Mouse (Mus musculus): ENCODE data around the gene Ccdc18. TPM values are rescaled to one million over a fixed set of nuclear protein-coding genes. Genes with fewer than 3 reads are reported as not detected.
"Not testable (repeated sequence)": the region's sequence is repeated elsewhere in the genome, so short reads cannot be mapped to it uniquely, and the experiment has no call there.

The Ccdc18 gene
- polyA plus RNA-seq, 1 experiment from 2014 or later = 2.5 TPM

DNA sequence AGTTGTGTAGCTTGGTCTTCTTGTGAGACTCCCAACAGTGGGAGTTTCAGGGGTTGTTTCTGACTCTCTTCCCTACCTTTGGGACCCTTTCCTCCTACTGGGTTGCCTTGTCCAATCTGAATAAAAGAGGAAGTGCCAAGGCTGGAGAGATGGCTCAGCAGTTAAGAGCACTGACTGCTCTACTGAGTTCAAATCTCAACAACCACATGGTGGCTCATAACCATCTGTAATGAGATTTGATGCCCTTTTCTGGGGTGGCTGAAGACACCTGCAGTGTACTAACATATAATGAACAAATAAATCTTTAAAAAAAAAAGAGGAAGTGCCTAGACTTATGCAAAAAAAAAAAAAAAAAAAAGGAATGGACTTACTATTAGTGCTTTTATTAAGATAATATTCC, 91.4 kb downstream of the Ccdc18 start:
- no peak overlapping the region for H3K9ac ChIP-seq (ENCODE audit: low read depth, low read length)
- no peak overlapping the region for H3K4me2 ChIP-seq (ENCODE audit: low read length)
- H3K27ac ChIP-seq (ENCODE audit: low read length) = no peak overlapping the region
- no peaks in the 10 kb centered on the region for H3K4me1 ChIP-seq (ENCODE audit: control insufficient read depth, insufficient read depth, low read length)
- no peaks in the 10 kb centered on the region for H3K36me3 ChIP-seq (ENCODE audit: control insufficient read depth, insufficient read depth, low read length)
- H3K4me3 ChIP-seq (ENCODE audit: low read depth, low read length) = no peak overlapping the region
- H3K9me3 ChIP-seq (replicated peaks; ENCODE audit: control insufficient read depth, low read length, poor library complexity, severe bottlenecking) = no peaks in the 10 kb centered on the region
- ATAC-seq = no peak
- H3K27me3 ChIP-seq (ENCODE audit: control insufficient read depth, insufficient read depth, low read depth, low read length) = no peaks in the 10 kb centered on the region

DNA sequence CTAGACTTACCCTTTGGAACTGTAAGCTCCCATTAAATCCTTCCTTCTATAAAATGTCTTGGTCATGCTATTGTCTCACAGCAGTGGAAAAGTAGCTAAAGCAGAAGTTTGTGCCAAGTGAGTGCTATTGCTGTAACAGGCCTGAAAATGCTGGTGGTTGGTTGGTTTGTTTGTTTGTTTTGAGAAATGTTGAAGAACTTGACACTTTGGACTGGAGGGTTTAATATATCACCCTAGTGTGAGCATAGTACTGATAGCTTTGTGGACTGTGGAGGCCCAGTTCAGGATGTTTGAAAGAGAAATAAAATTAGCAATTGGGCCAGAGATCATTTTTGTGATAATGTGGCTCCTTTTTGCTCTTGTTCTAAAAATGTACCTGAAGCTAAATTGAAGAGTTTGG, 93.5 kb downstream of the Ccdc18 start:
- H3K4me1 ChIP-seq (ENCODE audit: control insufficient read depth, insufficient read depth, low read length) = no peaks in the 10 kb centered on the region
- no peak for ATAC-seq
- H3K27ac ChIP-seq (ENCODE audit: low read length) = no peak overlapping the region
- H3K9ac ChIP-seq (ENCODE audit: low read depth, low read length) = no peak overlapping the region
- no peaks in the 10 kb centered on the region for H3K27me3 ChIP-seq (ENCODE audit: control insufficient read depth, insufficient read depth, low read depth, low read length)
- no peak overlapping the region for H3K4me2 ChIP-seq (ENCODE audit: low read length)
- no peaks in the 10 kb centered on the region for H3K36me3 ChIP-seq (ENCODE audit: control insufficient read depth, insufficient read depth, low read length)
- no peak overlapping the region for H3K4me3 ChIP-seq (ENCODE audit: low read depth, low read length)
- no peaks in the 10 kb centered on the region for H3K9me3 ChIP-seq (replicated peaks; ENCODE audit: control insufficient read depth, low read length, poor library complexity, severe bottlenecking)

DNA sequence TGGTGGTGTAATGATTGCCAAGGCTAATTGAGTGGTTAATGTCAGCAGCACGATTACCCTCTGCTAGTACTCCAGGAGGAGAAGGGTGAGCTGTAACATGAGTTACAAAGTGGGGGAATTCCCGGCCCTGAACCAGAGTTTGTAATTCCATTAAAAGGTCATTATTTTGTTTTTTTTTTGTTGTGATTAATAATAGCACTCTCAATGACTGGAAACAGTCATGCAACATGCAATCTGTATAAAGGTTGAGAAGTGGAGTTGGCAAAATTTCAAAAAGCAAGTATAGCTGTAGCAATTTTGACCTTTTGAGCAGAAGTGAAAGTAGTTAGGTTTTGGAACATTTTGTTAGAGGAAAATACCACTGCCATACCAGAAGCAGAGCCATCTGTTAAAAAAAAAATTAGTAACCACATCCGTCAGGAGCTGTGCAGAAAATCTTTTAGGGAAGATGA, 113.7 kb downstream of the Ccdc18 start:
- ATAC-seq = no peak
- no peaks in the 10 kb centered on the region for H3K4me1 ChIP-seq (ENCODE audit: control insufficient read depth, insufficient read depth, low read length)
- 85% methylated on average over 3 of the region's 3 CpGs for WGBS

DNA sequence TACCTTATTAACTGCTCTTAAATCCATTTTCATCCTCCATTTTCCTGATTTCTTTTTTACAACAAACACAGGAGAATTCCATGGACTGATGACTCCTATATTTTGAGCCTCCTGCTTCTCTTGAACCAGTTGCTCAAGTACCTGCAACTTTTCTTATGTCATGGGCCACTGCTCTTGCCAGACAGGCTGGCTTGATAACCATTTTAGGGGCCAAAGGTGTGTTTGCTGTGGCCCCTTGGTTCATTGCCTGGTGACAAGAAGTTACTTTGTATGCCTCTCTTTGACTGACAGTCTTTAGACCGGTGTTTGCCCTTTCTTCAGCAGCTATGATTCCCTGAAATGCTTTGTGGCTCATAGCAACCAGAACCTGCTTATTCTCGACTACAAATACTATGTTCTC, 117.4 kb downstream of the Ccdc18 start:
- Histone ChIP-seq H3K9me3 (replicated peaks; ENCODE audit: control insufficient read depth, low read length, poor library complexity, severe bottlenecking) (no peaks in the 10 kb centered on the region), H3K27ac (ENCODE audit: low read length) (no peak overlapping the region), H3K4me2 (ENCODE audit: low read length) (no peak overlapping the region), H3K4me3 (ENCODE audit: low read depth, low read length) (no peak overlapping the region), H3K36me3 (ENCODE audit: control insufficient read depth, insufficient read depth, low read length) (no peaks in the 10 kb centered on the region), H3K9ac (ENCODE audit: low read depth, low read length) (no peak overlapping the region), H3K27me3 (ENCODE audit: control insufficient read depth, insufficient read depth, low read depth, low read length) (no peaks in the 10 kb centered on the region), H3K4me1 (ENCODE audit: control insufficient read depth, insufficient read depth, low read length) (no peaks in the 10 kb centered on the region)
- ATAC-seq = no peak
- WGBS = 62% methylated on average over 2 of the region's 2 CpGs

More for the DNA sequence above, 113.7 kb downstream of the Ccdc18 start:
- no peak overlapping the region for H3K9ac ChIP-seq (ENCODE audit: low read depth, low read length)
- no peaks in the 10 kb centered on the region for H3K27me3 ChIP-seq (ENCODE audit: control insufficient read depth, insufficient read depth, low read depth, low read length)
- no peak overlapping the region for H3K4me3 ChIP-seq (ENCODE audit: low read depth, low read length)
- H3K27ac ChIP-seq (ENCODE audit: low read length) = no peak overlapping the region
- no peak overlapping the region for H3K4me2 ChIP-seq (ENCODE audit: low read length)
- H3K9me3 ChIP-seq (replicated peaks; ENCODE audit: control insufficient read depth, low read length, poor library complexity, severe bottlenecking) = no peaks in the 10 kb centered on the region
- H3K36me3 ChIP-seq (ENCODE audit: control insufficient read depth, insufficient read depth, low read length) = no peaks in the 10 kb centered on the region

DNA sequence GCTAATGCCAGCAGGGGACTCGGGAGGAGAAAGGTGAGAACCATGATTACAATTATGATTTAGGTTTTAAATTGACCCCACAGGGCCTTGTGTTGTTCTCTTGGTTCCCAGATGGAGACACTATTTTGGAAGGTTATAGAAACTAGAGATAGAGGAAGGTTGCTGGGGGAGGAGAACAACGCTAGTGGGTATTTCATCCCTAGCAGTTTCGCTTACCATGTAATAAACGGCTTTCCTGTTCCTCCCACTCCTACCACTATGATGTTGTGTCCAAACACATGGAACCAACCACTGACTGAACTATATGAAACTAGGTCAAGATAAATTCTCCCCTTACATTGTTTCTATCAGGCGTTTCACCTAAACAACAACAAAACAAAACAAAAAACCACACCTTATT, 122.6 kb downstream of the Ccdc18 start:
- Histone ChIP-seq H3K4me3 (ENCODE audit: low read depth, low read length) (no peak overlapping the region), H3K9me3 (replicated peaks; ENCODE audit: control insufficient read depth, low read length, poor library complexity, severe bottlenecking) (no peaks in the 10 kb centered on the region), H3K4me1 (ENCODE audit: control insufficient read depth, insufficient read depth, low read length) (no peaks in the 10 kb centered on the region), H3K27me3 (ENCODE audit: control insufficient read depth, insufficient read depth, low read depth, low read length) (no peaks in the 10 kb centered on the region), H3K27ac (ENCODE audit: low read length) (no peak overlapping the region), H3K4me2 (ENCODE audit: low read length) (no peak overlapping the region), H3K9ac (ENCODE audit: low read depth, low read length) (no peak overlapping the region), H3K36me3 (ENCODE audit: control insufficient read depth, insufficient read depth, low read length) (no peaks in the 10 kb centered on the region)
- 84% methylated on average over 5 of the region's 5 CpGs for WGBS
- no peak for ATAC-seq

DNA sequence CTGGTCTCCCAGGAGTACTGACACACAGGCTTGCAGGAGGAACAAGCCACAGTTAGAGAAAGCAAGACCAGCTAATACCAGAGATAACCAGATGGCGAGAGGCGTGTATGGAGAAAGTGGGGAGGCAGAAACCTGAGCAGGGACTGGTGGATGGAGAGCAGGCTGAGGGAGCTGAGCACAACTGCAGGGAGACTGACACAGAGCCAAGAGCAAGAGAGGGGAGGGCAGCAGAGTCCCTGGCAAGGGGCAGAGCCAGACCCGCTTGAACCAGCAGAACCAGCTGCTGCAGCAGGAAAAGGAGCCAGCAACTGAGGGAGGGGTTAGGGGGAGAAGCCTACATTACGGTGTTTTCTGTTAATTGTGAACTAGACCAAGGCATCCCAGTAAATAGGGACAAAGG, 130.0 kb downstream of the Ccdc18 start:
- Histone ChIP-seq H3K27me3 (ENCODE audit: control insufficient read depth, insufficient read depth, low read depth, low read length) (no peaks in the 10 kb centered on the region), H3K4me1 (ENCODE audit: control insufficient read depth, insufficient read depth, low read length) (peaks cover under 1% of the 10 kb centered on the region), H3K9me3 (replicated peaks; ENCODE audit: control insufficient read depth, low read length, poor library complexity, severe bottlenecking) (no peaks in the 10 kb centered on the region), H3K4me2 (ENCODE audit: low read length) (no peak overlapping the region), H3K36me3 (ENCODE audit: control insufficient read depth, insufficient read depth, low read length) (no peaks in the 10 kb centered on the region), H3K9ac (ENCODE audit: low read depth, low read length) (no peak overlapping the region), H3K27ac (ENCODE audit: low read length) (no peak overlapping the region), H3K4me3 (ENCODE audit: low read depth, low read length) (no peak overlapping the region)
- WGBS = 48% methylated on average over 4 of the region's 4 CpGs
- 0 out of 2 replicates have a peak, but pooled peaks have one; percentile 25 for ATAC-seq

DNA sequence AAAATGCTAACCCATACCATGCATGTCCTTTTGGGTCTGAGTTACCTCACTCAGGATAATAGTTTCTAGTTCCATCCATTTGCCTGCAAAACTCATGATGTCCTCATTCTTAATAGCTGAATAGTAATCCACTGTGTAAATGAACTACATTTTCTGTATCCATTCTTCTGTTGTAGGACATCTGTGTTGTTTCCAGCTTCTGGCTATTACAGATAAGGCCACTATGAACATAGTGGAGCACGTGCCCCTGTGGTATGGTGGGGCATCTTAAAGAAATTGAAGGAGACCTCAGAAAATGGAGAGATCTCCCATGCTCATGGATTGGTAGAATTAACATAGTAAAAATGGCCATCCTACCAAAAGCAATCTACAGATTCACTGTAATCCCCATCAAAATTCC, 131.1 kb downstream of the Ccdc18 start:
- not testable (repeated sequence) for H3K4me1 ChIP-seq (ENCODE audit: control insufficient read depth, insufficient read depth, low read length); ATAC-seq; H3K9me3 ChIP-seq (replicated peaks; ENCODE audit: control insufficient read depth, low read length, poor library complexity, severe bottlenecking); H3K27me3 ChIP-seq (ENCODE audit: control insufficient read depth, insufficient read depth, low read depth, low read length); H3K4me3 ChIP-seq (ENCODE audit: low read depth, low read length); H3K9ac ChIP-seq (ENCODE audit: low read depth, low read length); H3K27ac ChIP-seq (ENCODE audit: low read length); H3K4me2 ChIP-seq (ENCODE audit: low read length); H3K36me3 ChIP-seq (ENCODE audit: control insufficient read depth, insufficient read depth, low read length)
- 71% methylated on average over 1 of the region's 1 CpGs for WGBS

DNA sequence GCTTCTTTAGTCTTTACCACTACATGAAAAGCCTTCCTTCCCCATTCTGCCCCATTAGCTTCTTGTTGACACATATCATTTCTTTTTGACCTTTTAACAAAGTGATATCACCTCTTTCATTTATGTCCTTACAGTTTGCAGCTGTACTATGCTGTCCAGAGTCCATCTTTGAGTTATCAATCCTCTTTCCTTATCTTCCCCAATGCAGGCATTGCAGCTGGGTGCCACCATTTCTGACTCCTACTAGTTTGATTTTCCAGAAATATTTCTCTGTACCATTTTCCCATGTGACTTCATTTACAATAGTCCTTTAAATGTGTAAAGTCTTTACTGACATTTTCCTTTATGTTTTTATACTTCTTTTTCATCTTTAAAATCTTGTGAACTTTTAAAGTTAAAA, 134.3 kb downstream of the Ccdc18 start:
- peaks cover 25% of the 10 kb centered on the region for H3K4me1 ChIP-seq (ENCODE audit: control insufficient read depth, insufficient read depth, low read length)
- no peak overlapping the region for H3K4me2 ChIP-seq (ENCODE audit: low read length)
- no peak for ATAC-seq
- no peaks in the 10 kb centered on the region for H3K36me3 ChIP-seq (ENCODE audit: control insufficient read depth, insufficient read depth, low read length)
- H3K4me3 ChIP-seq (ENCODE audit: low read depth, low read length) = no peak overlapping the region
- H3K27ac ChIP-seq (ENCODE audit: low read length) = no peak overlapping the region
- H3K27me3 ChIP-seq (ENCODE audit: control insufficient read depth, insufficient read depth, low read depth, low read length) = no peaks in the 10 kb centered on the region
- H3K9me3 ChIP-seq (replicated peaks; ENCODE audit: control insufficient read depth, low read length, poor library complexity, severe bottlenecking) = no peaks in the 10 kb centered on the region
- H3K9ac ChIP-seq (ENCODE audit: low read depth, low read length) = no peak overlapping the region

DNA sequence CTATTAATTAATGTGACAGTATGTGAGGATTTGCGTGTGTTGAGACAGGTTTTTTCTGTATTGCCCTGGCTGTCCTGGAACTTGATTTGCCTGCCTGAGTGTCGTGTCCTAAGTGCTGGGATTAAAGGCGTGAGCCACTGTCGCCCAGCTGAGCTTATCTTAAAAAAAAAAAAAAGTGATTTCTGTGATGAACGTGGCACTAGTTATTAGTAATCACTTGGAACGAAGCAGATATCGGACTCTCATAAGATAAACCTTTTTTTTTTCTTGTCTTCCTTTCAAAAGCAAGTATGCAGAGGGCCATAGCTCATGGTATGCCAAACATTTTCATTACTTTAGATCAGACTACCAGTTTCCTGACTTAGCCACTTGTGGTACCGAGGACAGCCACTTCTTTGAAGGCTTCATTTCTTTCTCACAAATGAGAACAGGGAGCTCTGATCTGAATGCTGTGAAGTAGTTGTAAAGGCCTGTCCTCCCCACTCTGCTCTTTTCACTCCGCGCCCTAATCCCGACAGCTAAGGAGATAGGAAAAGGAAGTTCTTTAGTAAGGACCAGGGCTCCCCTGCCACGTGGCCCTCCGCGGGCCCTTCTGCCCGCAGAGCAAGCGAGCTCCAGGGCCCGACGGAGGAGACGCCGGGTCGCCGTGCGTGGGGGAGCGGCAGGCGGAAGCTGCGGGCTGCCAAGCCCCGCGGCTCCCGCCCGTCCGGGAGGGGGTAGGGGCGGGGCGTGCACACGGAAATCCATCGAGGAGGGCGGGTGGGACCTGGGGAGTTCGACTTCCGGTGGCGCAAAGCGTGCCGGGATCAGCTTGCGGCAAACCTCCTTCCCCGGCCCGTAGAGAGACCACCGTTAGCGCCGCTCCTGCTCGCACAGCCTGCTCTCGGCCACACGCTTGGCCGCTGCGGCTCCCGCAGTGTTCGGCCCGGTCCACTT, 135.7 kb downstream of the Ccdc18 start, which contains the start of gene Dr1:
Gene Dr1, plus strand, starts transcription at position 771 of the 936 bp plus-strand sequence.
- 2% methylated on average over 51 of the region's 55 CpGs for WGBS
- no peaks in the 10 kb centered on the region for H3K9me3 ChIP-seq (replicated peaks; ENCODE audit: control insufficient read depth, low read length, poor library complexity, severe bottlenecking)
- H3K9ac ChIP-seq (ENCODE audit: low read depth, low read length) = peak within 1 kb of the TSS; percentile 94
- no peaks in the 10 kb centered on the region for H3K36me3 ChIP-seq (ENCODE audit: control insufficient read depth, insufficient read depth, low read length)
- H3K27ac ChIP-seq (ENCODE audit: low read length) = peak within 1 kb of the TSS; percentile 92
- H3K4me3 ChIP-seq (ENCODE audit: low read depth, low read length) = peak within 1 kb of the TSS; percentile 87
- peak within 1 kb of the TSS; percentile 83 for H3K4me2 ChIP-seq (ENCODE audit: low read length)
- H3K4me1 ChIP-seq (ENCODE audit: control insufficient read depth, insufficient read depth, low read length) = peaks cover 35% of the 10 kb centered on the region
- peak; percentile 99 for ATAC-seq
- no peaks in the 10 kb centered on the region for H3K27me3 ChIP-seq (ENCODE audit: control insufficient read depth, insufficient read depth, low read depth, low read length)
